Mouse (Mus musculus) CH12.LX (cell line): Measurements from ENCODE around the gene Lrrc30. TPM values are rescaled to one million over a fixed set of nuclear protein-coding genes. Genes with fewer than 3 reads are reported as not detected.

Source experiments
- DNase-seq: peaks from one replicate; pipeline ENCODE4 v3.0.0-alpha.2; 2013; ENCODE audit errors: extremely low read depth
- H3K27ac ChIP-seq: 2 replicates; pipeline ENCODE4 v1.5.1; 2012; ENCODE audit warnings: low read depth, mild to moderate bottlenecking, control low read depth, moderate library complexity; ENCODE audit not compliant: insufficient read depth
- H3K27me3 ChIP-seq: replicated peaks from 2 replicates; pipeline ENCODE3; 2012; ENCODE audit warnings: inconsistent platforms
- H3K36me3 ChIP-seq, 2 experiments: replicated peaks in 1 of 2; 2 replicates each; pipeline versions ENCODE3 to v1.6.1; 2012; ENCODE audit warnings: inconsistent platforms in 1 of 2, low read length in 1 of 2, mild to moderate bottlenecking in 1 of 2, mixed read lengths in 1 of 2, moderate library complexity in 1 of 2; ENCODE audit not compliant: control insufficient read depth in 1 of 2, insufficient read depth in 1 of 2
- H3K4me1 ChIP-seq, 2 experiments: 2 replicates each; pipeline ENCODE4 v1.6.1; 2012; ENCODE audit warnings: inconsistent platforms in 1 of 2, moderate library complexity in 1 of 2; ENCODE audit not compliant: insufficient read depth in 2 of 2, control insufficient read depth in 1 of 2
- H3K4me2 ChIP-seq: 2 replicates; pipeline ENCODE4 v1.6.1; 2012; ENCODE audit warnings: low read depth, mild to moderate bottlenecking, control low read depth; ENCODE audit not compliant: poor library complexity, insufficient read depth, severe bottlenecking
- H3K4me3 ChIP-seq, 3 experiments: fragments of 150-350 bp in 1 of 3; sonication (generic) in 1 of 3; replicated peaks in 1 of 3; 2 replicates each; pipeline versions ENCODE3 to v1.5.1; 2011 to 2012; ENCODE audit warnings: low read depth in 2 of 3, low read length in 2 of 3, mild to moderate bottlenecking in 2 of 3, moderate library complexity in 2 of 3, control low read depth in 1 of 3, improper control_type of control experiment in 1 of 3, inconsistent platforms in 1 of 3, mixed read lengths in 1 of 3; ENCODE audit not compliant: poor library complexity in 1 of 3
- H3K79me2 ChIP-seq: replicated peaks from 2 replicates; pipeline ENCODE4 v1.6.1; 2012; ENCODE audit warnings: mild to moderate bottlenecking, moderate library complexity; ENCODE audit not compliant: control insufficient read depth, poor library complexity, insufficient read depth, severe bottlenecking; ENCODE audit errors: extremely low read depth
- H3K9ac ChIP-seq: 2 replicates; pipeline ENCODE4 v1.6.1; 2012; ENCODE audit warnings: low read depth, mild to moderate bottlenecking, control low read depth, moderate library complexity; ENCODE audit not compliant: insufficient read depth
- H3K9me3 ChIP-seq: replicated peaks from 2 replicates; pipeline ENCODE3; 2012; ENCODE audit warnings: low read length, inconsistent platforms, mixed read lengths
- CHD1 ChIP-seq: IDR thresholded peaks from 2 replicates; pipeline ENCODE4 v1.6.1; 2012; ENCODE audit warnings: low read depth, low read length, improper control_type of control experiment, inconsistent platforms
- CHD2 ChIP-seq: IDR thresholded peaks from 2 replicates; pipeline ENCODE4 v1.6.1; 2011; ENCODE audit warnings: low read length, improper control_type of control experiment
- CTCF ChIP-seq, 2 experiments: IDR thresholded peaks in 1 of 2; conservative IDR thresholded peaks in 1 of 2; 2 replicates each; pipeline ENCODE4 v1.5.1; 2011 to 2012; ENCODE audit warnings: low read depth in 2 of 2, low read length in 2 of 2, improper control_type of control experiment in 1 of 2, inconsistent platforms in 1 of 2, mild to moderate bottlenecking in 1 of 2, moderate library complexity in 1 of 2
- E2F4 ChIP-seq: IDR thresholded peaks from 2 replicates; pipeline ENCODE4 v1.6.1; 2011; ENCODE audit warnings: low read depth, low read length, improper control_type of control experiment; ENCODE audit not compliant: insufficient replicate concordance
- ELF1 ChIP-seq: IDR thresholded peaks from 2 replicates; pipeline ENCODE4 v1.6.1; 2014; ENCODE audit warnings: low read depth, mild to moderate bottlenecking, inconsistent platforms, low read length, improper control_type of control experiment
- ETS1 ChIP-seq: conservative IDR thresholded peaks from 2 replicates; pipeline ENCODE4 v1.6.1; 2012; ENCODE audit warnings: low read depth, mild to moderate bottlenecking, inconsistent platforms, low read length, improper control_type of control experiment, moderate library complexity
- GABPA ChIP-seq: IDR thresholded peaks from 2 replicates; pipeline ENCODE4 v1.6.1; 2012; ENCODE audit warnings: low read depth, low read length, improper control_type of control experiment, inconsistent platforms; ENCODE audit not compliant: insufficient replicate concordance
- JUN ChIP-seq: IDR thresholded peaks from 2 replicates; pipeline ENCODE4 v1.6.1; 2011; ENCODE audit warnings: low read depth, mild to moderate bottlenecking, low read length, improper control_type of control experiment, moderate library complexity; ENCODE audit not compliant: insufficient read depth
- JUND ChIP-seq: conservative IDR thresholded peaks from 2 replicates; pipeline ENCODE4 v1.6.1; 2011; ENCODE audit warnings: low read depth, low read length, improper control_type of control experiment
- MAX ChIP-seq: IDR thresholded peaks from 2 replicates; pipeline ENCODE4 v1.6.1; 2011; ENCODE audit warnings: low read length, improper control_type of control experiment
- MEF2A ChIP-seq: IDR thresholded peaks from 2 replicates; pipeline ENCODE4 v1.6.1; 2014; ENCODE audit warnings: low read depth, mild to moderate bottlenecking, inconsistent platforms, low read length, improper control_type of control experiment, borderline replicate concordance
- NELFE ChIP-seq: IDR thresholded peaks from 2 replicates; pipeline ENCODE4 v1.6.1; 2011; ENCODE audit warnings: low read depth, low read length, improper control_type of control experiment
- NRF1 ChIP-seq: IDR thresholded peaks from 2 replicates; pipeline ENCODE4 v1.6.1; 2014; ENCODE audit warnings: low read depth, mild to moderate bottlenecking, inconsistent platforms, low read length, improper control_type of control experiment, moderate library complexity
- POLR2A ChIP-seq: IDR thresholded peaks from 2 replicates; pipeline ENCODE4 v1.6.1; 2011; ENCODE audit warnings: low read depth, mild to moderate bottlenecking, improper control_type of control experiment, low read length
- POLR2AphosphoS2 ChIP-seq: IDR thresholded peaks from 2 replicates; pipeline ENCODE4 v1.6.1; 2011; ENCODE audit warnings: low read depth, low read length, improper control_type of control experiment
- RAD21 ChIP-seq: IDR thresholded peaks from 2 replicates; pipeline ENCODE4 v1.6.1; 2011; ENCODE audit warnings: low read depth, mild to moderate bottlenecking, low read length, improper control_type of control experiment, moderate library complexity
- RCOR1 ChIP-seq: conservative IDR thresholded peaks from 2 replicates; pipeline ENCODE4 v1.6.1; 2012; ENCODE audit warnings: low read depth, mild to moderate bottlenecking, inconsistent platforms, low read length, improper control_type of control experiment
- SMC3 ChIP-seq: IDR thresholded peaks from 2 replicates; pipeline ENCODE4 v1.6.1; 2011; ENCODE audit warnings: low read depth, low read length, improper control_type of control experiment
- TBP ChIP-seq: conservative IDR thresholded peaks from 2 replicates; pipeline ENCODE4 v1.6.1; 2011; ENCODE audit warnings: low read depth, low read length, improper control_type of control experiment
- TCF12 ChIP-seq: IDR thresholded peaks from 2 replicates; pipeline ENCODE4 v1.6.1; 2014; ENCODE audit warnings: low read depth, mild to moderate bottlenecking, inconsistent platforms, low read length, improper control_type of control experiment
- UBTF ChIP-seq: IDR thresholded peaks from 2 replicates; pipeline ENCODE4 v1.6.1; 2012; ENCODE audit warnings: low read depth, mild to moderate bottlenecking, inconsistent platforms, low read length, improper control_type of control experiment, moderate library complexity
- USF1 ChIP-seq: IDR thresholded peaks from 2 replicates; pipeline ENCODE4 v1.6.1; 2014; ENCODE audit warnings: low read depth, mild to moderate bottlenecking, inconsistent platforms, low read length, improper control_type of control experiment
- ZKSCAN1 ChIP-seq: IDR thresholded peaks from 2 replicates; pipeline ENCODE4 v1.6.1; 2012; ENCODE audit warnings: low read depth, inconsistent platforms, low read length, improper control_type of control experiment, borderline replicate concordance
- ZMIZ1 ChIP-seq: IDR thresholded peaks from 2 replicates; pipeline ENCODE4 v1.6.1; 2012; ENCODE audit warnings: low read depth, mild to moderate bottlenecking, inconsistent platforms, low read length, improper control_type of control experiment
- ZNF384 ChIP-seq: IDR thresholded peaks from 2 replicates; pipeline ENCODE4 v1.6.1; 2012; ENCODE audit warnings: low read depth, low read length, improper control_type of control experiment, inconsistent platforms
- dilution Hi-C: fragments of 300-500 bp; cut with MboI; formaldehyde crosslinking; loops from 2 replicates; pipeline ENCODE4 v1.14.3; 2020; ENCODE audit warnings: low sequenced_read_pairs; ENCODE audit not compliant: extremely low pct_unique_long_range_greater_than_20kb, extremely low pct_ligation_motif_present
- in situ Hi-C: fragments of 300-500 bp; cut with MboI; formaldehyde crosslinking; loops from 3 replicates; pipeline ENCODE4 v1.14.3; 2019; ENCODE audit warnings: low sequenced_read_pairs, low pct_ligation_motif_present, low pct_unique_long_range_greater_than_20kb, mixed read lengths
- polyA plus RNA-seq: library from polyadenylated mRNA; unstranded; fragments of >175 nt; gene quantifications from 2 replicates; pipeline ENCODE4 v1.2.1, GENCODE M21; 2012; ENCODE audit warnings: low read depth; ENCODE audit not compliant: insufficient read length
- total RNA-seq, 2 experiments: library from RNA; depleted of rRNA; stranded (reverse); fragments of 300-350 nt in 1 of 2; fragments of >200 nt in 1 of 2; gene quantifications; 2 replicates each; pipeline ENCODE4 v1.2.3; 2012 to 2014

Gene Lrrc30
- total and polyA plus RNA-seq, 3 experiments, result not detected

GRCm38 (mm10) chr17:67678576-67678975 is 46.1 kb upstream of the Lrrc30 start:
- Histone ChIP-seq H3K27me3 (no peaks in the 10 kb centered on the region), H3K9me3 (peaks cover 61% of the 10 kb centered on the region), H3K9ac (no peak overlapping the region), H3K27ac (no peak overlapping the region), H3K4me3 (no peak overlapping the region), H3K79me2 (no peaks in the 10 kb centered on the region), H3K4me1 (no peaks in the 10 kb centered on the region), H3K36me3 (no peaks in the 10 kb centered on the region), H3K4me2 (no peak overlapping the region)
- DNase-seq, result no peak
- no peak for TF ChIP-seq POLR2AphosphoS2
- TF ChIP-seq MAX, result no peak
- no peak for TF ChIP-seq NRF1
- TF ChIP-seq ZNF384, result no peak
- no peak for TF ChIP-seq CTCF (conservative IDR thresholded peaks at IDR 0.05 in 1 of 2, IDR thresholded peaks at IDR 0.05 in 1 of 2; ENCODE audit: low read depth in 2 of 2, low read length in 2 of 2)
- TF ChIP-seq UBTF, result no peak
- TF ChIP-seq RCOR1, result no peak
- TF ChIP-seq JUND, result no peak
- no peak for TF ChIP-seq ETS1
- no peak for TF ChIP-seq ELF1
- no peak for TF ChIP-seq SMC3
- TF ChIP-seq POLR2A, result no peak
- in situ Hi-C loops (no loop called here), dilution Hi-C loops (no loop called here)

GRCm38 (mm10) chr17:67667981-67668380 is 35.5 kb upstream of the Lrrc30 start:
- no peak for DNase-seq

More at GRCm38 (mm10) chr17:67667981-67668380, 35.5 kb upstream of the Lrrc30 start:
- Histone ChIP-seq H3K79me2 (no peaks in the 10 kb centered on the region), H3K27ac (no peak overlapping the region), H3K27me3 (no peaks in the 10 kb centered on the region), H3K4me1 (no peaks in the 10 kb centered on the region), H3K4me2 (no peak overlapping the region), H3K4me3 (no peak overlapping the region), H3K36me3 (no peaks in the 10 kb centered on the region), H3K9ac (no peak overlapping the region), H3K9me3 (peaks cover 75% of the 10 kb centered on the region)
- TF ChIP-seq E2F4, result no peak
- no peak for TF ChIP-seq JUN
- no peak for TF ChIP-seq ZMIZ1
- no peak for TF ChIP-seq TCF12
- no peak for TF ChIP-seq GABPA
- no peak for TF ChIP-seq NRF1
- no peak for TF ChIP-seq SMC3
- TF ChIP-seq CTCF (conservative IDR thresholded peaks at IDR 0.05 in 1 of 2, IDR thresholded peaks at IDR 0.05 in 1 of 2; ENCODE audit: low read depth in 2 of 2, low read length in 2 of 2), result no peak
- no peak for TF ChIP-seq RCOR1
- TF ChIP-seq MEF2A, result no peak
- TF ChIP-seq RAD21, result no peak
- no peak for TF ChIP-seq NELFE
- no peak for TF ChIP-seq USF1
- no peak for TF ChIP-seq POLR2A
- TF ChIP-seq TBP, result no peak
- TF ChIP-seq ZKSCAN1, result no peak
- no peak for TF ChIP-seq CHD1
- TF ChIP-seq ELF1, result no peak
- TF ChIP-seq CHD2, result no peak
- in situ Hi-C loops, result no loop called here
- dilution Hi-C loops, result no loop called here
